Mouse (Mus musculus) spleen, adult 2 months (tissue): Measurements from ENCODE around the gene C1qtnf2. TPM values are rescaled to one million over a fixed set of nuclear protein-coding genes. Genes with fewer than 3 reads are reported as not detected.

Experiments used
- DNase-seq, 2 experiments: peaks; one replicate each; pipeline versions ENCODE4 v3.0.0 to v3.0.0-alpha.2; 2012 to 2021; ENCODE audit warnings: low spot score in 2 of 2, low read depth in 1 of 2
- H3K27ac ChIP-seq: fragments of 200-500 bp; 2 replicates; pipeline ENCODE4 v1.5.1; 2012; ENCODE audit warnings: low read length, inconsistent platforms; ENCODE audit not compliant: insufficient read depth
- H3K27me3 ChIP-seq: fragments of 200-500 bp; 2 replicates; pipeline ENCODE4 v1.6.1; 2012; ENCODE audit warnings: mild to moderate bottlenecking, moderate library complexity, low read length, inconsistent platforms; ENCODE audit not compliant: control insufficient read depth, insufficient read depth
- H3K36me3 ChIP-seq: fragments of 200-500 bp; 2 replicates; pipeline ENCODE4 v1.6.1; 2012; ENCODE audit warnings: mild to moderate bottlenecking, low read length, inconsistent platforms; ENCODE audit not compliant: control insufficient read depth, insufficient read depth
- H3K4me1 ChIP-seq: fragments of 200-500 bp; 2 replicates; pipeline ENCODE4 v1.6.1; 2011; ENCODE audit warnings: inconsistent platforms; ENCODE audit not compliant: control insufficient read depth, insufficient read depth, insufficient read length
- H3K4me3 ChIP-seq: fragments of 200-500 bp; 2 replicates; pipeline ENCODE4 v1.5.1; 2011; ENCODE audit warnings: mild to moderate bottlenecking, inconsistent platforms; ENCODE audit not compliant: insufficient read depth, insufficient read length; ENCODE audit errors: extremely low read depth
- CTCF ChIP-seq: fragments of 200-500 bp; IDR thresholded peaks from 2 replicates; pipeline ENCODE4 v1.5.1; 2011; ENCODE audit warnings: mild to moderate bottlenecking, inconsistent platforms; ENCODE audit not compliant: insufficient read depth, insufficient read length, insufficient replicate concordance; ENCODE audit errors: extremely low read depth
- POLR2A ChIP-seq: fragments of 200-500 bp; IDR thresholded peaks from 2 replicates; pipeline ENCODE4 v1.6.1; 2011; ENCODE audit warnings: low read depth, low read length, inconsistent platforms
- WGBS: fragments of 180-500 bp; shearing (Covaris S2); methylation state at CpG from one replicate; pipeline ENCODE4 v1.1.7; 2018; 5-methylcytosine and 5-hydroxymethylcytosine counted together
- polyA plus RNA-seq: library from polyadenylated mRNA; depleted of rRNA; stranded (reverse); fragments of >200 nt; gene quantifications from 2 replicates; pipeline ENCODE4 v1.2.3, GENCODE M21; 2012

C1qtnf2 gene
- polyA plus RNA-seq, 1 experiment, result 1.6 TPM

DNA sequence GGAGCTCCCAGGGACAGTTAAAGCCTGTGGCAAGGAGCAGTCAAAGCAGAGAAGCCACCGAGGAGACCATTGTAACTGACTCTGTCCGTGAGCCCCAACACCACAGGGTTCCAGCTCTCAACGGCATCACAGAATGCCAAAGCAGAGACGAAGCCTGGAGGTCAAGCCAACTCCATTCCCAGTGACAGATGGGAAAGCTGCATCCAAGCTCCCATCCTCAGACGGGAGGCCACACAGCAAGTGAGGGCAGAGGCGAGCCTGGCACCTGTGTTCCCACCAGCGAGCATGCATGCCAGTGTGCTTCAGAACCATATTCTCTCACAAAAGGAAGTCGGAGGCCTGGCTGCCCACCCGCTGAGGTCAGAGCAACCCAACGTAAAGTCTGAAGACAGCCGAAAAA is 43.6 kb downstream of the C1qtnf2 start:
- no peak for DNase-seq
- Histone ChIP-seq H3K4me3 (no peak overlapping the region), H3K27ac (no peak overlapping the region), H3K27me3 (no peaks in the 10 kb centered on the region), H3K4me1 (no peaks in the 10 kb centered on the region), H3K36me3 (no peaks in the 10 kb centered on the region)
- no peak for TF ChIP-seq CTCF
- TF ChIP-seq POLR2A, result no peak
- 93% methylated on average over 11 of the region's 11 CpGs for WGBS

- no peak for TF ChIP-seq POLR2A
- TF ChIP-seq CTCF, result no peak
- no peaks in the 10 kb centered on the region for H3K27me3 ChIP-seq
- DNase-seq, result no peak
- H3K4me3 ChIP-seq, result no peak overlapping the region
- H3K36me3 ChIP-seq, result no peaks in the 10 kb centered on the region
- no peaks in the 10 kb centered on the region for H3K4me1 ChIP-seq
- no peak overlapping the region for H3K27ac ChIP-seq
These were observed 44.0 kb downstream of the C1qtnf2 start for GRCm38 (mm10) chr11:43518086-43518485.

DNA sequence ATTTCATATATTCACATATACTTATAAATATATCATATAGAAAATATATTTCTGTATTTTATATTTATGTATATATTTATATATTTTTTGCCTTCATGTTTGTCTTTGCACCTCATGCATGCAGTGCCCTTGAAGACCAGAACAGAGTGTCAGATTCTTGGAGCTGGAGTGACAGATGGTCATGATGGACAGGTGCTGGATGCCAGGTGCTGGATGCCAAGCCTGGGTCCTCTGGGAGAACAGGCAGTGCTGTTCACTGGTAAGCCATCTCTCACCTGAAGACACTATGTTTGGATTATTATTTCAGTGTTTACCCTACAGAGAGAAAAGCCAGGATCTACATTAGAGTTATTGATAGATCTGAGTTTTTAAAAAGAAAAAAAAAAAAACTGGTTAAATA is 44.7 kb downstream of the C1qtnf2 start:
- TF ChIP-seq POLR2A (no peak), CTCF (no peak)
- H3K27ac ChIP-seq, result no peak overlapping the region
- no peaks in the 10 kb centered on the region for H3K4me1 ChIP-seq
- H3K4me3 ChIP-seq, result no peak overlapping the region
- H3K36me3 ChIP-seq, result no peaks in the 10 kb centered on the region
- no peaks in the 10 kb centered on the region for H3K27me3 ChIP-seq
- no peak for DNase-seq

GRCm38 (mm10) chr11:43520521-43520920 is 46.4 kb downstream of the C1qtnf2 start:
- H3K27me3 ChIP-seq, result no peaks in the 10 kb centered on the region
- H3K4me1 ChIP-seq, result no peaks in the 10 kb centered on the region
- no peaks in the 10 kb centered on the region for H3K36me3 ChIP-seq
- WGBS, result 87% methylated on average over 3 of the region's 3 CpGs
- TF ChIP-seq CTCF (no peak), POLR2A (no peak)
- no peak overlapping the region for H3K27ac ChIP-seq
- H3K4me3 ChIP-seq, result no peak overlapping the region
- DNase-seq, result no peak

DNA sequence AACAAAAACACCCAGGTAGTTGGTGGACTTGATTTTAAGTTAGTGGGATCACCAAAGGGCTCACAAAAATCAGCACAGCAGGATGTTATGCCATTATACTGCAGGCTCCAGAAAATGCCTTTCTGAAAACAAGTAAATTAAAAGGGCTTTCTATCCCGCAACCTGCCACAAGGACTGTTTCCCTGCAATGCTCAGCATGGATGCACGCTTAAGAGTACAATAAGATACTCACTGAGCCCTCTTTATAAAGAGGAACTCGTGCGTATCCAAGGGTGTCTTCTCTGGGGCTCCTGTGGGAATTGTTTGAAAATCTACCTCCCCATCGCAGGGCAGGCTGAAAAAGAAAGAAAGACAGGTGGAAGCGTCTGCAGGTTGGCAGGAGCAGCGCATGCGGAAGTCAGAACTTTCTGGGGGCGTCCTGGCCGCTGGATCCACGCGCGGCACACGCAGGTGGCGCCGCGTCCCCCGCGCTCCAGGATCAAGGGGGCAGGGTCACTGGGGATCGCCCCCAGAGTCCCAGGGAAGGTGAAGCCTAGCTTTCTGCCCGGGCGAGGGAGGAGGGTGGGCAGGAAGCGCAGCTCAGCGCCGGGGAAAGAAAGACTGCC is 54.1 kb downstream of the C1qtnf2 start:
- H3K36me3 ChIP-seq, result no peaks in the 10 kb centered on the region
- WGBS, result 2% methylated on average over 25 of the region's 25 CpGs
- TF ChIP-seq POLR2A (no peak), CTCF (no peak)
- no peak overlapping the region for H3K27ac ChIP-seq
- H3K4me1 ChIP-seq, result peaks cover 5% of the 10 kb centered on the region; the same call in 1 of the 2 replicates
- peaks cover 3% of the 10 kb centered on the region for H3K27me3 ChIP-seq
- peak in 1 of 2 experiments; percentile 5 for DNase-seq
- peak overlapping the region; percentile 66 for H3K4me3 ChIP-seq

- Histone ChIP-seq H3K36me3 (no peaks in the 10 kb centered on the region), H3K4me3 (peak within 1 kb of the TSS; percentile 66), H3K27ac (no peak within 1 kb of the TSS), H3K4me1 (peaks cover 5% of the 10 kb centered on the region; the same call in 1 of the 2 replicates), H3K27me3 (peaks cover 3% of the 10 kb centered on the region)
- DNase-seq, result peak in 1 of 2 experiments; percentile 27
- TF ChIP-seq CTCF (no peak), POLR2A (no peak)
- WGBS, result under 1% methylated on average over 79 of the region's 79 CpGs
These were observed 54.8 kb downstream of the C1qtnf2 start, which contains the start of gene Ccnjl for GRCm38 (mm10) chr11:43528683-43529499. Gene Ccnjl, plus strand, starts transcription at chr11:43528784.

DNA sequence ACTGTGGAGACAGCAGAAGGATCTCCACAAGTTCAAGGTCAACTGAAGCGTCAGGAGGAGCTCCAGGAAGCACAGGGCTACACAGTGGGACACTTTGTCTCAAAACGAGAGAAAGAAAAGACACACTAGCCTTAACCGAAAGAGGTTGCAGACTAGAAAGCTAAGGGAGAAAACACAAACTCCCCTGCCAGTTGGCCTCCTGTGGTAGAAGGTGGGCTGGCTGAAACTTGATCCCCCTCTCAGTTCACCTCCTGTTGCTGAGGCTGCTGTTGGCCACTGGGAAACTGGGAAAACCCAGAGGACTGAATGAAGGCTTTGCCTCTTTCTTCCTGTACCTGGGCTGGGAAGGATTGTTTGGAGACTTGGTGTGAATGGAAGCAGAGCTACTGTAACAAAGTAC is 56.0 kb downstream of the C1qtnf2 start:
- Histone ChIP-seq H3K36me3 (no peaks in the 10 kb centered on the region), H3K4me1 (peaks cover 5% of the 10 kb centered on the region; the same call in 1 of the 2 replicates)
- 91% methylated on average over 3 of the region's 3 CpGs for WGBS

More for the DNA sequence above, 56.0 kb downstream of the C1qtnf2 start:
- H3K27me3 ChIP-seq, result peaks cover 3% of the 10 kb centered on the region
- no peak overlapping the region for H3K27ac ChIP-seq
- no peak overlapping the region for H3K4me3 ChIP-seq
- DNase-seq, result no peak
- TF ChIP-seq POLR2A (no peak), CTCF (no peak)
